Mouse (Mus musculus) thymus, adult 2 months (tissue): ENCODE measurements around the gene Kcnmb1.

Experiments
- CTCF ChIP-seq: fragments of 200-500 bp; IDR thresholded peaks from 2 replicates; pipeline ENCODE4 v1.5.1; 2012; ENCODE audit warnings: mild to moderate bottlenecking, control low read depth, low read length, moderate library complexity, borderline replicate concordance; ENCODE audit not compliant: control insufficient read depth, poor library complexity, insufficient read depth; ENCODE audit errors: extremely low read depth
- POLR2A ChIP-seq: fragments of 200-500 bp; IDR thresholded peaks from 2 replicates; pipeline ENCODE4 v1.6.1; 2012; ENCODE audit warnings: mild to moderate bottlenecking, low read length, control low read depth, moderate library complexity; ENCODE audit not compliant: control insufficient read depth, poor library complexity, insufficient read depth; ENCODE audit errors: extremely low read depth

- TF ChIP-seq CTCF = no peak
- TF ChIP-seq POLR2A = no peak
These were observed 45.9 kb downstream of the Kcnmb1 start for GRCm38 (mm10) chr11:34008702-34009101.
